Mouse (Mus musculus): ENCODE results near the gene Phospho1. TPM values are rescaled to one million over a fixed set of nuclear protein-coding genes. Genes with fewer than 3 reads are reported as not detected.

The Phospho1 gene
- total and polyA plus RNA-seq, 3 experiments = 7.4 to 236 (median 43.0) TPM

DNA sequence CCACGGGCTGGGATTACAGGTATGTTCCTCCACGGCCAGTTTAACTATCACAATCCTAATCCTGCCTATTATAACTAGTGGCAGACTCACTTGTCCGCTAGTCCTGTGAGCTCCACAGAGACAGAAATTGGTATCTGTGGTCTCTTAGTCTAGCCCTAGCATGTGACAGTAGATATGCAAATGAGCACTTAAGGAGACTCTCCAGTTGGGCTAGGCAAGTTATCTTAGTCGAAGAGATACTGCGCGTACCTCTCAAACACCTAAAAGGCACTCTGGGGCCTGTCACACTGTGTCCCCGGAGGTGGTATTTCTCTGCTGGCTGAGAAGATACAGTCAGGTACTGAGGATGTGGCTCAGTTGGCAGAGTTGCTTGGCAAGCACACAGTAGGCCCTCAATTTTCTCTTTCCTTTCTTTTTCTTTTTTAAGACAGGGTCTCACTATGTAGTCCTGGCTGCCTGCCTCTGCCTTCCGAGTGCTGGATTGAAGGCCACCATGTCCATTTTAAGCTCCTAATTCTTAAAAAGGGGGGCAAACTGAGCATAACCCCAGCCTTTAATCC lies 31.3 kb upstream of the Phospho1 start:
- no peak for DNase-seq (ENCODE audit: low spot score)

GRCm38 (mm10) chr11:95794201-95794600 lies 30.1 kb upstream of the Phospho1 start:
- Histone ChIP-seq H3K4me1 (ENCODE audit: insufficient read depth, low read depth, low read length) (peaks cover 35% of the 10 kb centered on the region), H3K4me3 (ENCODE audit: low read depth, low read length) (no peak overlapping the region), H3K36me3 (replicated peaks) (peaks cover 38% of the 10 kb centered on the region), H3K9me3 (replicated peaks) (no peaks in the 10 kb centered on the region), H3K27me3 (ENCODE audit: insufficient read depth, low read length) (no peaks in the 10 kb centered on the region; the same call in 1 of the 2 replicates)
- DNase-seq (ENCODE audit: low spot score) = no peak
- no peak for ATAC-seq (ENCODE audit: extremely low read depth, insufficient number of reproducible peaks, low FRiP score, poor library complexity, severe bottlenecking)
- TF ChIP-seq GATA1 (IDR thresholded peaks at IDR 0.05; ENCODE audit: borderline replicate concordance, low read length) (no peak), GATA2 (IDR thresholded peaks at IDR 0.05; ENCODE audit: borderline replicate concordance, low read depth, low read length) (no peak), POLR2AphosphoS5 (IDR thresholded peaks at IDR 0.05; ENCODE audit: insufficient replicate concordance, low read depth, low read length) (no peak), TAL1 (conservative IDR thresholded peaks at IDR 0.05; ENCODE audit: low read depth, low read length) (no peak), CTCF (IDR thresholded peaks at IDR 0.05; ENCODE audit: low read depth, low read length) (no peak)

More for the DNA sequence above, 31.3 kb upstream of the Phospho1 start:
- no peak for ATAC-seq (ENCODE audit: extremely low read depth, insufficient number of reproducible peaks, low FRiP score, poor library complexity, severe bottlenecking)
- Histone ChIP-seq H3K4me1 (ENCODE audit: insufficient read depth, low read depth, low read length) (peaks cover 38% of the 10 kb centered on the region), H3K36me3 (replicated peaks) (peaks cover 50% of the 10 kb centered on the region), H3K9me3 (replicated peaks) (no peaks in the 10 kb centered on the region), H3K4me3 (ENCODE audit: low read depth, low read length) (no peak overlapping the region), H3K27me3 (ENCODE audit: insufficient read depth, low read length) (no peaks in the 10 kb centered on the region; the same call in 1 of the 2 replicates)
- no peak for TF ChIP-seq POLR2AphosphoS5 (IDR thresholded peaks at IDR 0.05; ENCODE audit: insufficient replicate concordance, low read depth, low read length)
- no peak for TF ChIP-seq GATA2 (IDR thresholded peaks at IDR 0.05; ENCODE audit: borderline replicate concordance, low read depth, low read length)
- no peak for TF ChIP-seq TAL1 (conservative IDR thresholded peaks at IDR 0.05; ENCODE audit: low read depth, low read length)
- TF ChIP-seq CTCF (IDR thresholded peaks at IDR 0.05; ENCODE audit: low read depth, low read length) = no peak
- no peak for TF ChIP-seq GATA1 (IDR thresholded peaks at IDR 0.05; ENCODE audit: borderline replicate concordance, low read length)

DNA sequence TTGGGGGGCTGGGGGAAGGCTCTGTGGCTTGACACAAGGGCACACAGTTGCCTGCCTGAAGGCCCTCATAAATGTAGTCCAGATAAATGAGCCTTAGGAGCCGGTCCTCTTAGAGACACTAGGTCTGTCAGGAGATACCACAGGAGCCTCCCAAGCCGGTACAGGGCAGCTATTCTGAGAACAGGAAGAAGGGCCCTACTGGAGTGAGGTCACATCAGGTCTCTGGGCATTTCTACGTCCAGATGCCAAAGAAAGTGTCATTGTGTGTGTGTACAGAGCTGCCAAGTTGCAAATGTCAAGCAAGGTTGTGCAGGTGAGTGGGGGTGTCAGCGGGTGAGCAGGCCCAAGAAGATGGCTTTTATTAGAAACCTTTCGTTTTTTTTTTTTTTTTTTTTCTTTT lies 28.7 kb upstream of the Phospho1 start:
- TF ChIP-seq TAL1 (conservative IDR thresholded peaks at IDR 0.05; ENCODE audit: low read depth, low read length) = no peak
- TF ChIP-seq GATA2 (IDR thresholded peaks at IDR 0.05; ENCODE audit: borderline replicate concordance, low read depth, low read length) = no peak
- TF ChIP-seq CTCF (IDR thresholded peaks at IDR 0.05; ENCODE audit: low read depth, low read length) = no peak
- TF ChIP-seq GATA1 (IDR thresholded peaks at IDR 0.05; ENCODE audit: borderline replicate concordance, low read length) = no peak
- no peak for TF ChIP-seq POLR2AphosphoS5 (IDR thresholded peaks at IDR 0.05; ENCODE audit: insufficient replicate concordance, low read depth, low read length)
- Histone ChIP-seq H3K9me3 (replicated peaks) (no peaks in the 10 kb centered on the region), H3K4me1 (ENCODE audit: insufficient read depth, low read depth, low read length) (peaks cover 43% of the 10 kb centered on the region), H3K27me3 (ENCODE audit: insufficient read depth, low read length) (no peaks in the 10 kb centered on the region; the same call in 1 of the 2 replicates), H3K4me3 (ENCODE audit: low read depth, low read length) (no peak overlapping the region), H3K36me3 (replicated peaks) (peaks cover 25% of the 10 kb centered on the region)
- ATAC-seq (ENCODE audit: extremely low read depth, insufficient number of reproducible peaks, low FRiP score, poor library complexity, severe bottlenecking) = no peak
- DNase-seq (ENCODE audit: low spot score) = no peak

DNA sequence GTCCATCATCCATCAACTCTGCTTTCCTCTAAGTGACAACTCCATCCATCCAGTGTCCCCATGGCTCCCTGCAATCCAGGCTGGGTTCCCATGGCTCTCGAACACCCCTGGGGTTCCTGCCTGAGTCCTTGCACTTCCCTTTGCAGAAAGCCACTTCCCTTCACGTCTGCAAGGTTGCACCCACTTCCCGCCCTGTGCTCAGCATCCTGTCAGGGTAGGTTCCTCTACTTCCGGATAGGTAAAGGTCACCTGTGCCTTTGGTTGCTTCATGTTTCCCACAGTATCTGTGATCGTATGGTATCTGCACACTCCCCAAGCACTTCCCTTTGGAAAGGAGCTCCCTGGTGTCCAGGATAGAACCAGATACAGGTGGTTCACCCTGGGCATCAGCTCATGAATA lies 19.3 kb upstream of the Phospho1 start:
- no peak overlapping the region for H3K4me3 ChIP-seq (ENCODE audit: low read depth, low read length)
- H3K36me3 ChIP-seq (replicated peaks) = no peaks in the 10 kb centered on the region
- no peaks in the 10 kb centered on the region for H3K27me3 ChIP-seq (ENCODE audit: insufficient read depth, low read length)
- no peak for DNase-seq (ENCODE audit: low spot score)
- H3K9me3 ChIP-seq (replicated peaks) = peaks cover 7% of the 10 kb centered on the region
- no peak for TF ChIP-seq GATA1 (IDR thresholded peaks at IDR 0.05; ENCODE audit: borderline replicate concordance, low read length)
- no peak for TF ChIP-seq POLR2AphosphoS5 (IDR thresholded peaks at IDR 0.05; ENCODE audit: insufficient replicate concordance, low read depth, low read length)
- no peak for TF ChIP-seq TAL1 (conservative IDR thresholded peaks at IDR 0.05; ENCODE audit: low read depth, low read length)
- TF ChIP-seq GATA2 (IDR thresholded peaks at IDR 0.05; ENCODE audit: borderline replicate concordance, low read depth, low read length) = no peak
- TF ChIP-seq CTCF (IDR thresholded peaks at IDR 0.05; ENCODE audit: low read depth, low read length) = no peak
- H3K4me1 ChIP-seq (ENCODE audit: insufficient read depth, low read depth, low read length) = peaks cover 69% of the 10 kb centered on the region
- no peak for ATAC-seq (ENCODE audit: extremely low read depth, insufficient number of reproducible peaks, low FRiP score, poor library complexity, severe bottlenecking)

DNA sequence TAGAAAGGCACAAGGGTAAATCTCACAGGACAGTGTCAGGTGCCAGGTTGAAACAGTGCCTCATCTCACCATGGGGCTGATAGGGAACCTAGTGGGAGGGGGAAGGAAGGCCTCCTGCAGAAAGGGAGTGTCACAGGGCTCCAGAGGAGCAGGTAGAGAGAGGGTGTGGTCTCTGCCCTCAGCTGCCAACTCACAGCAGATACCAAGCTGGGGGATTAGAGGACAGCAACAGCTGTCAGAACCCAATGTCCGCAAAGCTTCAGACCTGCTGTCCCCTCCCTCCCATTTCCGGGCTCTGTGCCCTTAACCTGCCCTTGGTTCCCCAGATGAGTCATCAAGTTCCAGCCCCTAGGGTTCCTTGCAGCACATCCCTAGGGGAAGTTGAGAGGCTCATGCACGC lies 18.8 kb upstream of the Phospho1 start:
- Histone ChIP-seq H3K4me3 (ENCODE audit: low read depth, low read length) (peak overlapping the region; percentile 16; the same call in 1 of the 2 replicates), H3K4me1 (ENCODE audit: insufficient read depth, low read depth, low read length) (peaks cover 69% of the 10 kb centered on the region)
- peak; percentile 38; the same call in 1 of the 2 replicates for ATAC-seq (ENCODE audit: extremely low read depth, insufficient number of reproducible peaks, low FRiP score, poor library complexity, severe bottlenecking)

DNA sequence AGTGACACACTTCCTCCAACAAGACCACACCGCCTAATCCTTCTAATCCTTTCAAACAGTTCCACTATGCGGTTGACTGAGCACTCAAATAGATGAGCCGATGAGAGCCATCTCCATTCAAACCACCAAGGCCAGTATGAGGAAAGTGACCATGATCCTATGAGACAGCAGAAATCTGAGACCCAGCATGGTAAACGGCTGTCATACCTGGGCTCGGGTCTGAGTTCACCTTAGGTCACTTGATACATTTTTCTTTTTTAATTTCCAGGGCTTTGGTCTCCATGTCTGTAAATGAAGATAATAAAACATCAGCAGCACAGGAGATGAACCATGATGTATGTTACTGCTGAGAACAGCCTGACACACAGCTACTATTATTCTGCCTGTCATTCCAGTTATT lies 16.4 kb upstream of the Phospho1 start:
- ATAC-seq (ENCODE audit: extremely low read depth, insufficient number of reproducible peaks, low FRiP score, poor library complexity, severe bottlenecking) = no peak
- Histone ChIP-seq H3K9me3 (replicated peaks) (peaks cover 7% of the 10 kb centered on the region), H3K4me3 (ENCODE audit: low read depth, low read length) (no peak overlapping the region), H3K36me3 (replicated peaks) (no peaks in the 10 kb centered on the region), H3K27me3 (ENCODE audit: insufficient read depth, low read length) (no peaks in the 10 kb centered on the region), H3K4me1 (ENCODE audit: insufficient read depth, low read depth, low read length) (peaks cover 73% of the 10 kb centered on the region)
- no peak for DNase-seq (ENCODE audit: low spot score)
- TF ChIP-seq GATA2 (IDR thresholded peaks at IDR 0.05; ENCODE audit: borderline replicate concordance, low read depth, low read length) (no peak), TAL1 (conservative IDR thresholded peaks at IDR 0.05; ENCODE audit: low read depth, low read length) (no peak), GATA1 (IDR thresholded peaks at IDR 0.05; ENCODE audit: borderline replicate concordance, low read length) (no peak), CTCF (IDR thresholded peaks at IDR 0.05; ENCODE audit: low read depth, low read length) (no peak), POLR2AphosphoS5 (IDR thresholded peaks at IDR 0.05; ENCODE audit: insufficient replicate concordance, low read depth, low read length) (no peak)

More for the DNA sequence above, 18.8 kb upstream of the Phospho1 start:
- DNase-seq (ENCODE audit: low spot score) = no peak
- H3K36me3 ChIP-seq (replicated peaks) = no peaks in the 10 kb centered on the region
- peaks cover 7% of the 10 kb centered on the region for H3K9me3 ChIP-seq (replicated peaks)
- H3K27me3 ChIP-seq (ENCODE audit: insufficient read depth, low read length) = no peaks in the 10 kb centered on the region
- TF ChIP-seq POLR2AphosphoS5 (IDR thresholded peaks at IDR 0.05; ENCODE audit: insufficient replicate concordance, low read depth, low read length) (no peak), GATA1 (IDR thresholded peaks at IDR 0.05; ENCODE audit: borderline replicate concordance, low read length) (no peak), TAL1 (conservative IDR thresholded peaks at IDR 0.05; ENCODE audit: low read depth, low read length) (no peak), GATA2 (IDR thresholded peaks at IDR 0.05; ENCODE audit: borderline replicate concordance, low read depth, low read length) (no peak), CTCF (IDR thresholded peaks at IDR 0.05; ENCODE audit: low read depth, low read length) (no peak)

Measured in G1E (cell line).